Mouse (Mus musculus): ENCODE results near the gene Ston2.

Ston2 gene

GRCm38 (mm10) chr12:91789801-91790200 is 1.6 kb upstream of the Ston2 start:
- peak; percentile 81 for DNase-seq (ENCODE audit: low read depth)

- peak; percentile 43 for DNase-seq (ENCODE audit: low read depth)
Observed at GRCm38 (mm10) chr12:91788446-91788845, 259 bp upstream of the Ston2 start.

GRCm38 (mm10) chr12:91786355-91786754 is 1.8 kb downstream of the Ston2 start:
- no peak for DNase-seq (ENCODE audit: low read depth)

GRCm38 (mm10) chr12:91781432-91781831 is 6.8 kb downstream of the Ston2 start:
- no peak for DNase-seq (ENCODE audit: low read depth)

- DNase-seq (ENCODE audit: low read depth) = no peak
Observed at GRCm38 (mm10) chr12:91780531-91780930, 7.7 kb downstream of the Ston2 start.

GRCm38 (mm10) chr12:91779004-91779365 is 9.2 kb downstream of the Ston2 start:
- peak; percentile 80 for DNase-seq (ENCODE audit: low read depth)

- DNase-seq (ENCODE audit: low read depth) = peak; percentile 27
Observed at GRCm38 (mm10) chr12:91778211-91779003, 9.8 kb downstream of the Ston2 start.

- no peak for DNase-seq (ENCODE audit: low read depth)
Observed at GRCm38 (mm10) chr12:91776342-91776741, 11.8 kb downstream of the Ston2 start.

GRCm38 (mm10) chr12:91774811-91775284 is 13.3 kb downstream of the Ston2 start:
- DNase-seq (ENCODE audit: low read depth) = no peak

GRCm38 (mm10) chr12:91768871-91769270 is 19.3 kb downstream of the Ston2 start:
- DNase-seq (ENCODE audit: low read depth) = no peak

GRCm38 (mm10) chr12:91768176-91768575 is 20.0 kb downstream of the Ston2 start:
- DNase-seq (ENCODE audit: low read depth) = no peak

GRCm38 (mm10) chr12:91766338-91767107 is 21.7 kb downstream of the Ston2 start:
- DNase-seq (ENCODE audit: low read depth) = peak; percentile 79

- DNase-seq (ENCODE audit: low read depth) = peak; percentile 75
Observed at GRCm38 (mm10) chr12:91765504-91765903, 22.7 kb downstream of the Ston2 start.

GRCm38 (mm10) chr12:91765054-91765453 is 23.1 kb downstream of the Ston2 start:
- DNase-seq (ENCODE audit: low read depth) = no peak

GRCm38 (mm10) chr12:91764471-91764870 is 23.7 kb downstream of the Ston2 start:
- no peak for DNase-seq (ENCODE audit: low read depth)

GRCm38 (mm10) chr12:91759836-91760235 is 28.4 kb downstream of the Ston2 start:
- no peak for DNase-seq (ENCODE audit: low read depth)

- DNase-seq (ENCODE audit: low read depth) = no peak
Observed at GRCm38 (mm10) chr12:91757854-91758562, 30.2 kb downstream of the Ston2 start.

GRCm38 (mm10) chr12:91756562-91757166 is 31.5 kb downstream of the Ston2 start:
- DNase-seq (ENCODE audit: low read depth) = peak; percentile 36

- DNase-seq (ENCODE audit: low read depth) = no peak
Observed at GRCm38 (mm10) chr12:91754606-91755005, 33.6 kb downstream of the Ston2 start.

GRCm38 (mm10) chr12:91752711-91753110 is 35.5 kb downstream of the Ston2 start:
- no peak for DNase-seq (ENCODE audit: low read depth)

- no peak for DNase-seq (ENCODE audit: low read depth)
Observed at GRCm38 (mm10) chr12:91751893-91752597, 36.1 kb downstream of the Ston2 start.
